Mouse (Mus musculus): ENCODE measurements around the gene Ncam1.

GRCm38 (mm10) chr9:49565846-49566245, 232.9 kb downstream of the Ncam1 start:
- TF ChIP-seq FLI1 (IDR thresholded peaks at IDR 0.05; ENCODE audit: low read length) (no peak), GATA1 (IDR thresholded peaks at IDR 0.05; ENCODE audit: borderline replicate concordance, low read length) (no peak)

Measured in megakaryocyte, embryonic 14.5 days (primary cell).